Comparison of ENCODE assay signal across 9 mouse cellular contexts in genomic region chr7:140141350-140141749, GRCm38 (mm10). TPM values are rescaled to one million over a fixed set of nuclear protein-coding genes. Genes with fewer than 3 reads are reported as not detected.
DNase-seq lines count a peak whose midpoint lies in the region; ATAC-seq and TF ChIP-seq lines count a peak whose summit lies in the region.
"Had no signal": no experiment of that assay in that cellular context is flagged by ENCODE, and none has a peak within 500 bp of the region (broad histone marks: within the 10 kb centered on the region; RNA-seq: fewer than 3 reads in every experiment).

No protein-coding gene starts in this region.

- H3K9me3 ChIP-seq in forebrain, postnatal 0 days (ENCODE audit: low read length): no peaks in the 10 kb centered on the region
- no peaks in the 10 kb centered on the region for H3K9me3 ChIP-seq in forebrain, embryonic 12.5 days
- H3K9me3 ChIP-seq in embryonic facial prominence, embryonic 10.5 days: no peaks in the 10 kb centered on the region
- no peaks in the 10 kb centered on the region for H3K9me3 ChIP-seq in stomach, embryonic 16.5 days (replicated peaks; ENCODE audit: control insufficient read depth, low read length)

- H3K4me2 ChIP-seq in forebrain, postnatal 0 days (ENCODE audit: low read depth): no peak overlapping the region
- no peak overlapping the region for H3K4me2 ChIP-seq in forebrain, embryonic 12.5 days
- no peak overlapping the region for H3K4me2 ChIP-seq in stomach, embryonic 16.5 days (ENCODE audit: low read depth, low read length)

- no peak for ATAC-seq in forebrain, postnatal 0 days
- ATAC-seq in forebrain, embryonic 12.5 days (ENCODE audit: low FRiP score): no peak; the same call in 1 of the 2 replicates
- ATAC-seq in megakaryocyte, adult 5-6 weeks (ENCODE audit: poor library complexity, severe bottlenecking): peak; percentile 73
- ATAC-seq in stomach, embryonic 16.5 days (ENCODE audit: insufficient read depth, low FRiP score): no peak

- WGBS in forebrain, postnatal 0 days: 6% methylated on average over 14 of the region's 14 CpGs
- 5% methylated on average over 14 of the region's 14 CpGs for WGBS in forebrain, embryonic 12.5 days
- WGBS in embryonic facial prominence, embryonic 10.5 days: 7% methylated on average over 14 of the region's 14 CpGs
- WGBS in stomach, embryonic 16.5 days: 4% methylated on average over 14 of the region's 14 CpGs

- H3K9ac ChIP-seq in forebrain, postnatal 0 days: no peak overlapping the region
- no peak overlapping the region for H3K9ac ChIP-seq in forebrain, embryonic 12.5 days
- peak overlapping the region; percentile 50 for H3K9ac ChIP-seq in stomach, embryonic 16.5 days (ENCODE audit: low read length)

- peak; percentile 67 for TF ChIP-seq CTCF in forebrain, postnatal 0 days (IDR thresholded peaks at IDR 0.05; ENCODE audit: low read depth)

- H3K27me3 ChIP-seq in forebrain, postnatal 0 days (ENCODE audit: insufficient read depth, low read length): no peaks in the 10 kb centered on the region
- H3K27me3 ChIP-seq in forebrain, embryonic 12.5 days: no peaks in the 10 kb centered on the region
- H3K27me3 ChIP-seq in embryonic facial prominence, embryonic 10.5 days (replicated peaks; ENCODE audit: low read depth, poor library complexity, severe bottlenecking): no peaks in the 10 kb centered on the region
- H3K27me3 ChIP-seq in stomach, embryonic 16.5 days (ENCODE audit: control insufficient read depth, insufficient read depth, low read length): no peaks in the 10 kb centered on the region

- peak; percentile 50 for DNase-seq in forebrain, postnatal 0 days
- peak; percentile 76 for DNase-seq in A20 (ENCODE audit: low read depth, low spot score)
- peak; percentile 81 for DNase-seq in adrenal gland, postnatal 10 days
- peak; percentile 66 for DNase-seq in embryonic facial prominence, embryonic 10.5 days (ENCODE audit: low spot score)
- DNase-seq in kidney, postnatal 10 days: peak; percentile 81

- H3K27ac ChIP-seq in forebrain, postnatal 0 days (ENCODE audit: low read depth, low read length): no peak overlapping the region
- H3K27ac ChIP-seq in forebrain, embryonic 12.5 days: no peak overlapping the region
- no peak overlapping the region for H3K27ac ChIP-seq in embryonic facial prominence, embryonic 10.5 days (replicated peaks)
- no peak overlapping the region for H3K27ac ChIP-seq in stomach, embryonic 16.5 days (ENCODE audit: low read length)

- no peaks in the 10 kb centered on the region for H3K36me3 ChIP-seq in forebrain, postnatal 0 days (ENCODE audit: insufficient read depth)
- H3K36me3 ChIP-seq in forebrain, embryonic 12.5 days (replicated peaks): no peaks in the 10 kb centered on the region; the same call in 1 of the 2 replicates
- H3K36me3 ChIP-seq in embryonic facial prominence, embryonic 10.5 days (replicated peaks): no peaks in the 10 kb centered on the region
- H3K36me3 ChIP-seq in stomach, embryonic 16.5 days (ENCODE audit: control insufficient read depth, insufficient read depth, low read length): no peaks in the 10 kb centered on the region

- H3K4me3 ChIP-seq in forebrain, postnatal 0 days (ENCODE audit: low read depth, low read length): no peak overlapping the region
- H3K4me3 ChIP-seq in forebrain, embryonic 12.5 days (replicated peaks): no peak overlapping the region
- H3K4me3 ChIP-seq in embryonic facial prominence, embryonic 10.5 days: no peak overlapping the region
- H3K4me3 ChIP-seq in stomach, embryonic 16.5 days (replicated peaks; ENCODE audit: low read length): no peak overlapping the region

- H3K4me1 ChIP-seq in forebrain, postnatal 0 days (ENCODE audit: insufficient read depth): peaks cover 4% of the 10 kb centered on the region; the same call in 1 of the 2 replicates
- H3K4me1 ChIP-seq in forebrain, embryonic 12.5 days: peaks cover 7% of the 10 kb centered on the region
- H3K4me1 ChIP-seq in embryonic facial prominence, embryonic 10.5 days: peaks cover 6% of the 10 kb centered on the region
- H3K4me1 ChIP-seq in stomach, embryonic 16.5 days (ENCODE audit: control insufficient read depth, insufficient read depth, low read length): peaks cover 5% of the 10 kb centered on the region; the same call in 1 of the 2 replicates

RNA-seq across cellular contexts. Expression of gene Mtg1, which starts 4.0 kb away (rescaled TPM):
- 14.2 and 15.0 TPM in 2 replicates for total RNA-seq in forebrain, postnatal 0 days (2014; rRNA removed)
- polyA plus RNA-seq in forebrain, postnatal 0 days (2015; fragmentation: Nextera tagmentation; extraction: Ambion mirVana): 33.7 and 35.8 TPM in 2 replicates
- polyA plus RNA-seq in forebrain, embryonic 12.5 days (2016; fragmentation: Nextera tagmentation; extraction: Ambion mirVana): 28.2 and 28.9 TPM in 2 replicates
- total RNA-seq in adrenal gland, postnatal 10 days (2021): 10 to 100 TPM; 42.0 to 45.9 TPM
- 25.3 and 31.3 TPM in 2 replicates for polyA plus RNA-seq in embryonic facial prominence, embryonic 10.5 days (2016; fragmentation: Nextera tagmentation; extraction: Ambion mirVana)
- 10.2 and 17.4 TPM in 2 replicates for total RNA-seq in megakaryocyte, adult 5-6 weeks (2015)
- 5.9 and 14.4 TPM in 2 replicates for total RNA-seq in megakaryocyte, adult 5-6 weeks (2017)
- polyA plus RNA-seq in stomach, embryonic 16.5 days (2015; fragmentation: Nextera tagmentation; extraction: Ambion mirVana): 20.2 and 22.8 TPM in 2 replicates

RNA-seq across cellular contexts. Expression of gene Sprn, which starts 13.3 kb away (rescaled TPM):
- total RNA-seq in forebrain, postnatal 0 days (2014; rRNA removed): 64.0 and 74.4 TPM in 2 replicates
- polyA plus RNA-seq in forebrain, postnatal 0 days (2015; fragmentation: Nextera tagmentation; extraction: Ambion mirVana): 32.6 and 43.5 TPM in 2 replicates
- 1.8 and 1.9 TPM in 2 replicates for polyA plus RNA-seq in forebrain, embryonic 12.5 days (2016; fragmentation: Nextera tagmentation; extraction: Ambion mirVana)
- 1 to 10 TPM; 1.7 to 2.0 TPM for total RNA-seq in adrenal gland, postnatal 10 days (2021)
- 0.15 and 0.67 TPM in 2 replicates for polyA plus RNA-seq in embryonic facial prominence, embryonic 10.5 days (2016; fragmentation: Nextera tagmentation; extraction: Ambion mirVana)
- total RNA-seq in megakaryocyte, adult 5-6 weeks (2015): not detected in 2 replicates
- not detected in 2 replicates for total RNA-seq in megakaryocyte, adult 5-6 weeks (2017)
- 0.96 and 1.1 TPM in 2 replicates for polyA plus RNA-seq in stomach, embryonic 16.5 days (2015; fragmentation: Nextera tagmentation; extraction: Ambion mirVana)

RNA-seq across cellular contexts. Expression of gene Olfr522, which starts 23.2 kb away (rescaled TPM):
- total RNA-seq in forebrain, postnatal 0 days (2014; rRNA removed): not detected in 2 replicates
- not detected in 2 replicates for polyA plus RNA-seq in forebrain, postnatal 0 days (2015; fragmentation: Nextera tagmentation; extraction: Ambion mirVana)
- not detected in 2 replicates for polyA plus RNA-seq in forebrain, embryonic 12.5 days (2016; fragmentation: Nextera tagmentation; extraction: Ambion mirVana)
- not detected for total RNA-seq in adrenal gland, postnatal 10 days (2021)
- polyA plus RNA-seq in embryonic facial prominence, embryonic 10.5 days (2016; fragmentation: Nextera tagmentation; extraction: Ambion mirVana): not detected in 2 replicates
- not detected in 2 replicates for total RNA-seq in megakaryocyte, adult 5-6 weeks (2015)
- total RNA-seq in megakaryocyte, adult 5-6 weeks (2017): not detected in 2 replicates
- polyA plus RNA-seq in stomach, embryonic 16.5 days (2015; fragmentation: Nextera tagmentation; extraction: Ambion mirVana): not detected in 2 replicates
- polyA plus RNA-seq: large intestine, adult 2 months had no signal

RNA-seq across cellular contexts. Expression of gene Echs1, which starts 25.1 kb away (rescaled TPM):
- total RNA-seq in forebrain, postnatal 0 days (2014; rRNA removed): 84.0 and 103 TPM in 2 replicates
- polyA plus RNA-seq in forebrain, postnatal 0 days (2015; fragmentation: Nextera tagmentation; extraction: Ambion mirVana): 113 and 116 TPM in 2 replicates
- 136 and 137 TPM in 2 replicates for polyA plus RNA-seq in forebrain, embryonic 12.5 days (2016; fragmentation: Nextera tagmentation; extraction: Ambion mirVana)
- total RNA-seq in adrenal gland, postnatal 10 days (2021): 100 to 1,000 TPM; 600 to 610 TPM
- 174 and 178 TPM in 2 replicates for polyA plus RNA-seq in embryonic facial prominence, embryonic 10.5 days (2016; fragmentation: Nextera tagmentation; extraction: Ambion mirVana)
- total RNA-seq in megakaryocyte, adult 5-6 weeks (2015): 72.7 and 97.4 TPM in 2 replicates
- 71.3 and 87.9 TPM in 2 replicates for total RNA-seq in megakaryocyte, adult 5-6 weeks (2017)
- 156 and 158 TPM in 2 replicates for polyA plus RNA-seq in stomach, embryonic 16.5 days (2015; fragmentation: Nextera tagmentation; extraction: Ambion mirVana)

RNA-seq across cellular contexts. Expression of gene Paox, which starts 25.8 kb away (rescaled TPM):
- 8.8 and 10.5 TPM in 2 replicates for total RNA-seq in forebrain, postnatal 0 days (2014; rRNA removed)
- 6.0 and 7.5 TPM in 2 replicates for polyA plus RNA-seq in forebrain, postnatal 0 days (2015; fragmentation: Nextera tagmentation; extraction: Ambion mirVana)
- polyA plus RNA-seq in forebrain, embryonic 12.5 days (2016; fragmentation: Nextera tagmentation; extraction: Ambion mirVana): 9.3 and 11.1 TPM in 2 replicates
- 10 to 100 TPM; 21.2 to 25.1 TPM for total RNA-seq in adrenal gland, postnatal 10 days (2021)
- polyA plus RNA-seq in embryonic facial prominence, embryonic 10.5 days (2016; fragmentation: Nextera tagmentation; extraction: Ambion mirVana): 18.6 and 21.3 TPM in 2 replicates
- 12.9 and 16.9 TPM in 2 replicates for total RNA-seq in megakaryocyte, adult 5-6 weeks (2015)
- total RNA-seq in megakaryocyte, adult 5-6 weeks (2017): 8.7 and 11.3 TPM in 2 replicates
- polyA plus RNA-seq in stomach, embryonic 16.5 days (2015; fragmentation: Nextera tagmentation; extraction: Ambion mirVana): 31.4 and 31.9 TPM in 2 replicates

Comparison
In these comparisons a context has a peak if more than half of its experiments do, and no peak if none do; other contexts are left out.
1. RNA of gene Sprn, which starts 13.3 kb away (polyA plus RNA-seq): 32.6 to 43.5 TPM in forebrain, postnatal 0 days; 1.8 to 1.9 TPM in forebrain, embryonic 12.5 days, 0.96 to 1.1 TPM in stomach, embryonic 16.5 days and 0.15 to 0.67 TPM in embryonic facial prominence, embryonic 10.5 days; every median in the first group is over 10 times any median in the second.
2. Peak in every context shown above with its lines, with median percentiles within 50 percentile points of each other: DNase-seq.